Mouse (Mus musculus) liver, embryonic 14.5 days (tissue): Measurements from ENCODE around the gene Nipal3.

Experiments used
- CTCF ChIP-seq: IDR thresholded peaks from 2 replicates; pipeline ENCODE4 v1.5.1; 2016; ENCODE audit warnings: antibody characterized with exemption, low read depth, control low read depth
- EP300 ChIP-seq: IDR thresholded peaks from 2 replicates; pipeline ENCODE4 v1.6.1; 2016; ENCODE audit warnings: antibody characterized with exemption, low read depth

DNA sequence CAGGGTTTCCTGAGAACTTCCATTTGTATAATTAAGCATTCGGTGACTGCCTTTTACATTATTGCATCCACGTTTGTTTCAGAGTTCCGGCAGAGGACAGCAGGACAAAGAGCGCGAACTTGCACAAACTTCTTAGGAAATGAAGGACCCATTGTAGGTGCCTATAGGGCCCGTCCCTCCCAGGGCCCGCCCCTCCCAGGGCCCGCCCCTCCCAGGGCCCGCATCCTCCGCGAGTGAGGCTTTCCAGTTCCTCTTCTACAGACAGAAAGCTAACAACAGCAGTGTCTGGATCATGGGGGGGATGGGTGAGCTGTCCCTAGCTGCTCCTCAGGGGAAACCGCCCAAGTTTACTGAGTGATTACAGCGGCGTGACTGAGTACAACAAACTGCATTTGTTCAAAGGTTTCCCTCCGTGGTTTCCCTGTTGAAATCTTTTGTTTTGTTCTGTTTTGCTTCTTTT lies 55.6 kb downstream of the Nipal3 start:
- TF ChIP-seq CTCF = no peak
- TF ChIP-seq EP300 = no peak; the same call in 1 of the 2 replicates
